Mouse (Mus musculus): ENCODE data around the gene Lpcat3.

Gene Lpcat3

GRCm38 (mm10) chr6:124740211-124740887 lies 77.5 kb downstream of the Lpcat3 start:
- peak; percentile 73 for DNase-seq

- DNase-seq, result peak; percentile 92
Measured at GRCm38 (mm10) chr6:124740888-124741761, 78.3 kb downstream of the Lpcat3 start, which contains the start of gene Grcc10. Gene Grcc10, minus strand, starts transcription at chr6:124741374.

DNA sequence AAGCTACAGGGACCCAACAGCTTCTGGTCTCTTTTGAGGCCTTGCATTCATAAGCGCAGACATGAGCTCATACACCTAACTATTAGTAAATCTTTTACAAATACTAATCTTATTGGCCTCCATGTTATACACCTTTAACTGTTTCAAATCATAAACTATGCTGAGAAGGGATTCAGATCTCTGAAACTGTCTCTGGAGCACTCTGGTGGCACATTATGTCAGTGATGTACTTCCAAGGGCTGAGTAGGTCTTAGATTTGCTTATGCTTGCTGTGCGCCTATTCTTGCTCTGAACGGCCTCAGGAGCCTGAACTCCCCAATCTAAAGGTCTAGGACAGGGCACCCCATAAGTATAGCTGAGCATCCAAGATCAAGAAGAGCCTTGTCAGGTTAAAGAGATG lies 79.0 kb downstream of the Lpcat3 start:
- no peak for DNase-seq

DNA sequence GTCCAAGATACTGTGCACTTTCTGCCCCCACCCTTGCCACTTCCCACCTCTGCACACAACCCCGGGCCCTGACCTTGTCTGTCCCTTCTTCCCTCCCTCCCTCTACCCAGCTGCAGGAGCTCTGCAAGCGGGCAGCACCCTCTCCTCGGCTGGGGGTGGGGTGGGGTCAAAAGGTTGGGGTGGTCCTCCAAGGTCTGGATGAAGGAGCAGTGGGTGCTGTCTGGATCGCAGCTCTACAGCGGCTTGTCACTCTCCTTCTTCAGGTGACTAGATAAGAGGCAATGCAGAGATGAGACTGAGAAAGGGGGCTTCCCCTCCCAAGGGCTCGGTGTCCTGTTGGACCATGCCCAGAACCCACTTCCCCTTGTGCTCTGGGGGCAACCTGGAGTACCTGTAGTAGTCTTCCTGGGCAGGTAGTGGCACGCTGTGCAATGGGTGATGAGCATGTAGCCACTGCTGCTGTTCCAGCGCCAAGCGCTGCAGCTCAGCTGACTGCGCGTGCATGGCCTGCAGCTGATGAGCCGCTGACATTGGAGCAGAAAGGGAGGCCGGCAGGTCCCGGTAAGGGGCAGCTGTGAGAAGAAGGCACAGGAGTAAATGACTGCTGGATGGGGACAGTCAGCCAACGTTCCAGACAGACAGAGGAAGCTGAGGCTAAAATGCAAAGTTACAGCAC lies 80.2 kb downstream of the Lpcat3 start:
- peak; percentile 72 for DNase-seq

DNA sequence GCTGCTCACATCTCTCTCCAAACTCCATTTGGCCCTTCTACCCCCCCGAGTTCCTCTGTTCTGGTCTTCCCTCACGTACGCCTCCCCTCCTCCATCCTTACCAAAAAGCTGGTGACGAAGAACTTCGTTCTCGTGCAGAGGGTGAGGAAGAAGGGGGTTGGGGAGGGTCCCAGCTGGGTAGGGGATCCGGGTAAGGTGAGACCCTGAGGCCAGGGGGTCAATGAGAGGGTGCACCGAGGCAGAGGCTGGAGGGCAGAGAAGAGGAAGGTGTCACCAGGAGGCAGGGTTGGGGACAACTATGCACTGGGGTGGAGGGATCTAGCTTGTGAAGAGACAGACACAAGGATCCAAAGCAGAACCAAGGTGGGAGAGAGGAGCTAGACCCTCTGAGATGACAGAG lies 80.8 kb downstream of the Lpcat3 start:
- peak; percentile 66 for DNase-seq

GRCm38 (mm10) chr6:124744755-124745321 lies 82.0 kb downstream of the Lpcat3 start:
- DNase-seq, result peak; percentile 86

DNA sequence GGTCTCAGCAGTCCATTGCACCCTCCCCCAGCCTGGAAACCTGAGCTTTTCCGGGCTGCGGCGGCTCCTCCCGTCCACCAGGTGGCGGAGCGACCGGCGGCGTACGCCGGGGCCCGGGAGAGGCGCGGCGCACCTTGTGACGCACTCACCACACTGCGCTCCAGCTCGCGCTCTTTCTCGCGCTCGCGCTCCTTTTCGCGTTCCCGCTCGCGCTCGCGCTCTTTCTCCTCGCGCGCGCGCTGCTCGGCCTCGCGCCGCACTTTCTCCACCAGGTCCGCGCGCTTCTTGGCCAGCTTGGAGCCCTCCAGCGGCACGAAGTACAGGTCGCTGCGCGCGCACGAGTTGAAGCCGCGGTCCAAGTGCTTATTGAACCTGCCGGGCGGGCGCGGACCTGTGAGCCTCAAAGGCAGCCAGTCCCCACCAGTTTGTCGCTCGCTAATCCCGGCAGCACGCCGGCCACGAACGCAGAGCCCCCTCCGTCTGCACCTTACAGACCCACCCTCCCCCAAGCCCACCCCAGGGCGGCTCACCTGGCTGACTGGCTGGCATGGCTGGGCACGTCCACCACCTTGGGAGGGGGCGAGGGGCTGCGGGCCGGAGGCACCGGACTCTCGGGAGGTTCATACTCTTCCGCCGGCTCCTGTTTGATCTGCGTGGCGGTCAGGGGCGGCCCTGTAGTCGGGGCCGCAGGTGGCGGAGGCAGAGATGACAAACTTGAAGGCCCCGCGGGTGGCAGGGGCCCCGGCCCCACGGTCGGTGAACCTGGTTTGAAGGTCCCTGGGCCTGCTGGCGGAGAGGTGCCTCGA lies 82.9 kb downstream of the Lpcat3 start:
- peak; percentile 97 for DNase-seq

DNA sequence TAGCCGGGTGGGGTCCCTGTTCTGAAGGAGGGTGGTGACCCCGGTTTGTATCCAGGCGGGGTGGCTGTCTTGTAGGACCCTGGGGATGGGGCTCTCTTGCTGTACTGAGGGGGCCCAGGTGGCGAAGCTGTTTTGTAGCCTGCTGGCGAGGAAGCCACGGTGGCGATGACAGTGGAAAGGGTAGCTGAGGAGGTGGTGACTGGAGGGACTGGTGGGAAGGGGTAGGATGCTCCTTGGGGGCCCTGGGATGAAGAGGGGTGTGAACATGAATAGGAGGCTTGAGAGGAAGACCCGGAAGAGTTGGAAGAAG lies 83.4 kb downstream of the Lpcat3 start:
- no peak for DNase-seq

- peak; percentile 67 for DNase-seq
Measured at GRCm38 (mm10) chr6:124746654-124747632, 84.1 kb downstream of the Lpcat3 start.

DNA sequence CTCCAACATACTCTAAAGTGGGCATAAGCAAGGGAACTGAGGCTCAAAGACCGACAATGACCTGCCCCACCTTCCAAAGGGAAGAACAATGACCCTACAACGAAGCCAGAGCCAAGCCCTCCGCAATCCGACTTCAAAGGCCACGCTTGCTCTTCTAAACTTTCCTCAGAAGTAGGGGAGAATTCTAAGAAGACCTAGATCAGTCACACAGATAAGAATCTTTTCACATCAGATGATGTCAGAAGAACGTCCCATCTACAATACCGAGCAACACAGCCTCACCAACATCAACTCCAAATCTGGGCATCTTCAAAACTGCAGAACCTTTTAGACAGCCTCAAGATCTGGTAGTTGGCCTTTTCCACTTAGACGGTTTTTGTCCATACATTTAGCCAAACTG lies 87.6 kb downstream of the Lpcat3 start:
- DNase-seq, result no peak

GRCm38 (mm10) chr6:124753861-124754260 lies 91.0 kb downstream of the Lpcat3 start:
- DNase-seq, result no peak
